Mouse (Mus musculus): ENCODE results near the gene Nt5c2.

- TF ChIP-seq CTCF (IDR thresholded peaks at IDR 0.05; ENCODE audit: insufficient read depth, low read length), result peak; percentile 90
- TF ChIP-seq POLR2A (IDR thresholded peaks at IDR 0.05; ENCODE audit: borderline replicate concordance, extremely low read depth, low read depth, low read length), result no peak
These were observed 145.4 kb downstream of the Nt5c2 start for GRCm38 (mm10) chr19:46869526-46869925.

All from lung, adult 2 months (tissue).